23 mouse cellular contexts compared by ENCODE assay signal in the genomic region with DNA sequence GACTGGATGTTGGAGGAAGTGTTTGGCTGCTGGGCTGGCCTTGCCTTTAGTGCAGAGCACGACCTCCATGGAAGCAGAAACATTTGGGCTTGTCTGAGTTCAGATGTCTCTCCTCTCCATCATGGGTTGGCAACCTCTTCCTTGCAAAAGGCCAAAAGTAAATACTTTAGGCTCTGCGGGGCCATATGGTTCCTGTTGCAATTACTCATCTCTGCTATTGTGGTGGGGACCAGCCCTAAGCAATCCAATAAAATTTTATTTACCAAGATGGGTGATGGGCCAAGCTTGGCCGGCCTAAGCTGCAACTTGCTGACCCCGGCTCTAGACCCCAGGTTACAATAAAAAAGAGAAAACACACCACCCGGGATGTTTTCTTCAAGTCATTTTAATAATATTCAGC. TPM values are rescaled to one million over a fixed set of nuclear protein-coding genes. Genes with fewer than 3 reads are reported as not detected.
DNase-seq lines count a peak whose midpoint lies in the region; ATAC-seq and TF ChIP-seq lines count a peak whose summit lies in the region.
"Had no signal": no experiment of that assay in that cellular context is flagged by ENCODE, and none has a peak within 500 bp of the region (broad histone marks: within the 10 kb centered on the region; RNA-seq: fewer than 3 reads in every experiment).

No protein-coding gene starts in this region.

- no peaks in the 10 kb centered on the region; the same call in 1 of the 2 replicates for H3K4me1 ChIP-seq in heart, embryonic 11.5 days (ENCODE audit: control insufficient read depth, insufficient read depth, low read length)
- no peaks in the 10 kb centered on the region for H3K4me1 ChIP-seq in kidney, postnatal 0 days (replicated peaks; ENCODE audit: insufficient read depth, low read length)
- no peaks in the 10 kb centered on the region for H3K4me1 ChIP-seq in stomach, embryonic 16.5 days (ENCODE audit: control insufficient read depth, insufficient read depth, low read length)
- H3K4me1 ChIP-seq: forebrain, embryonic 10.5 days; hindbrain, embryonic 13.5 days; limb, embryonic 10.5 days; liver, embryonic 15.5 days; megakaryocyte, embryonic 14.5 days; midbrain, embryonic 13.5 days had no signal

- H3K36me3 ChIP-seq in heart, embryonic 11.5 days (ENCODE audit: control insufficient read depth, insufficient read depth, low read length), result no peaks in the 10 kb centered on the region
- no peaks in the 10 kb centered on the region for H3K36me3 ChIP-seq in kidney, postnatal 0 days (ENCODE audit: insufficient read depth, low read length)
- no peaks in the 10 kb centered on the region for H3K36me3 ChIP-seq in stomach, embryonic 16.5 days (ENCODE audit: control insufficient read depth, insufficient read depth, low read length)
- H3K36me3 ChIP-seq: forebrain, embryonic 10.5 days; G1E; hindbrain, embryonic 13.5 days; limb, embryonic 10.5 days; liver, embryonic 15.5 days; midbrain, embryonic 13.5 days had no signal

- no peaks in the 10 kb centered on the region for H3K9me3 ChIP-seq in heart, embryonic 11.5 days (replicated peaks; ENCODE audit: control insufficient read depth, low read length)
- no peaks in the 10 kb centered on the region for H3K9me3 ChIP-seq in kidney, postnatal 0 days (replicated peaks; ENCODE audit: low read length)
- no peaks in the 10 kb centered on the region for H3K9me3 ChIP-seq in stomach, embryonic 16.5 days (replicated peaks; ENCODE audit: control insufficient read depth, low read length)
- H3K9me3 ChIP-seq: forebrain, embryonic 10.5 days; G1E; hindbrain, embryonic 13.5 days; limb, embryonic 10.5 days; liver, embryonic 15.5 days; megakaryocyte, embryonic 14.5 days; midbrain, embryonic 13.5 days had no signal

- WGBS in heart, embryonic 11.5 days (ENCODE audit: insufficient replicate concordance), result 83% methylated on average over 5 of the region's 5 CpGs
- 48% methylated on average over 5 of the region's 5 CpGs for WGBS in kidney, postnatal 0 days
- 34% methylated on average over 5 of the region's 5 CpGs for WGBS in stomach, embryonic 16.5 days

- no peak for ATAC-seq in heart, embryonic 11.5 days (replicated peaks; ENCODE audit: insufficient number of reproducible peaks, low FRiP score, low TSS enrichment)
- peak; percentile 66; the same call in 1 of the 2 replicates for ATAC-seq in kidney, postnatal 0 days (replicated peaks; ENCODE audit: low FRiP score, low read depth)
- ATAC-seq in stomach, embryonic 16.5 days (ENCODE audit: insufficient read depth, low FRiP score), result peak; percentile 56
- ATAC-seq: forebrain, embryonic 16.5 days; midbrain, embryonic 13.5 days had no signal

- intact Hi-C loops in left cerebral cortex, postnatal 36 days (cut with DNase I), result no loop called here

- H3K4me3 ChIP-seq in heart, embryonic 11.5 days (ENCODE audit: low read depth, low read length), result no peak overlapping the region
- no peak overlapping the region for H3K4me3 ChIP-seq in kidney, postnatal 0 days (replicated peaks; ENCODE audit: low read depth, low read length)
- H3K4me3 ChIP-seq in stomach, embryonic 16.5 days (replicated peaks; ENCODE audit: low read length), result no peak overlapping the region
- H3K4me3 ChIP-seq: forebrain, embryonic 10.5 days; hindbrain, embryonic 13.5 days; limb, embryonic 10.5 days; liver, embryonic 15.5 days; megakaryocyte, embryonic 14.5 days; midbrain, embryonic 13.5 days had no signal

- H3K9ac ChIP-seq in heart, embryonic 11.5 days (ENCODE audit: low read depth, low read length), result no peak overlapping the region
- H3K9ac ChIP-seq in kidney, postnatal 0 days (ENCODE audit: low read depth, low read length), result no peak overlapping the region
- H3K9ac ChIP-seq in stomach, embryonic 16.5 days (ENCODE audit: low read length), result no peak overlapping the region
- H3K9ac ChIP-seq: hindbrain, embryonic 13.5 days; liver, embryonic 15.5 days; midbrain, embryonic 13.5 days had no signal

- H3K27me3 ChIP-seq in heart, embryonic 11.5 days (ENCODE audit: control insufficient read depth, insufficient read depth, low read length), result no peaks in the 10 kb centered on the region
- H3K27me3 ChIP-seq in kidney, postnatal 0 days (ENCODE audit: insufficient read depth, low read length), result no peaks in the 10 kb centered on the region
- H3K27me3 ChIP-seq in stomach, embryonic 16.5 days (ENCODE audit: control insufficient read depth, insufficient read depth, low read length), result no peaks in the 10 kb centered on the region
- H3K27me3 ChIP-seq: CH12.LX; hindbrain, embryonic 13.5 days; liver, embryonic 15.5 days; midbrain, embryonic 13.5 days had no signal

- TF ChIP-seq CTCF in kidney, postnatal 0 days (IDR thresholded peaks at IDR 0.05; ENCODE audit: low read depth), result no peak

- DNase-seq in heart, postnatal 4 days, result peak; percentile 21
- DNase-seq in kidney, postnatal 0 days (ENCODE audit: low spot score), result peak; percentile 66
- no peak for DNase-seq in kidney, postnatal 25 days
- peak; percentile 49 for DNase-seq in kidney, postnatal 14 days
- no peak for DNase-seq in left cerebral cortex, postnatal 36 days (ENCODE audit: low spot score in 2 of 2)
- DNase-seq: adrenal gland, adult 2 months; B cell, adult 2 months; cerebellum, adult 11 months; cerebellum, postnatal 14 days; gastrocnemius, postnatal 10 days; liver; lung, postnatal 14 days had no signal

- no peak overlapping the region for H3K27ac ChIP-seq in heart, embryonic 11.5 days (ENCODE audit: low read depth, low read length)
- H3K27ac ChIP-seq in kidney, postnatal 0 days, result no peak overlapping the region
- H3K27ac ChIP-seq in stomach, embryonic 16.5 days (ENCODE audit: low read length), result no peak overlapping the region
- H3K27ac ChIP-seq: forebrain, embryonic 10.5 days; hindbrain, embryonic 13.5 days; limb, embryonic 10.5 days; liver, embryonic 15.5 days; midbrain, embryonic 13.5 days had no signal

- no peak overlapping the region for H3K4me2 ChIP-seq in heart, embryonic 11.5 days
- no peak overlapping the region for H3K4me2 ChIP-seq in kidney, postnatal 0 days (ENCODE audit: low read length)
- no peak overlapping the region for H3K4me2 ChIP-seq in stomach, embryonic 16.5 days (ENCODE audit: low read depth, low read length)
- H3K4me2 ChIP-seq: hindbrain, embryonic 13.5 days; liver, embryonic 15.5 days; midbrain, embryonic 13.5 days had no signal

RNA-seq across cellular contexts. Expression of a gene that starts 43.4 kb away (rescaled TPM):
- 10 to 100 TPM; 12.5 to 14.1 TPM for total RNA-seq in heart, postnatal 4 days (2021)
- polyA plus RNA-seq in heart, embryonic 11.5 days (2014; fragmentation: Nextera tagmentation; extraction: Ambion mirVana), result 27.3 and 27.7 TPM in 2 replicates
- 30.9 and 33.4 TPM in 2 replicates for polyA plus RNA-seq in kidney, postnatal 0 days (2015; fragmentation: Nextera tagmentation; extraction: Ambion mirVana)
- polyA plus RNA-seq in stomach, embryonic 16.5 days (2015; fragmentation: Nextera tagmentation; extraction: Ambion mirVana), result 31.7 and 34.2 TPM in 2 replicates
- total RNA-seq in left cerebral cortex, postnatal 36 days (2021), result 10 to 100 TPM; 12.7 to 25.7 TPM

Comparison
In these comparisons a context has a peak if more than half of its experiments do, and no peak if none do; other contexts are left out.
1. DNase-seq: peak in heart, postnatal 4 days (single experiment), kidney, postnatal 0 days (single experiment) and kidney, postnatal 14 days (single experiment); none in kidney, postnatal 25 days (0 of 2) and left cerebral cortex, postnatal 36 days (0 of 2).